Mouse (Mus musculus) heart, embryonic 14.5 days (tissue): Measurements from ENCODE around the gene Il2rg. TPM values are rescaled to one million over a fixed set of nuclear protein-coding genes. Genes with fewer than 3 reads are reported as not detected.

Source experiments
- ATAC-seq: fragments of 200-750 bp; cut with Nextera tagmentation; 2 replicates; pipeline ENCODE4 v1.8.0; 2017; ENCODE audit warnings: low read depth, moderate TSS enrichment; ENCODE audit not compliant: insufficient number of reproducible peaks, insufficient read depth, low FRiP score
- H3K27ac ChIP-seq, 2 experiments: fragments of 200-500 bp in 1 of 2; fragments of 300-500 bp in 1 of 2; sonication (generic) in 1 of 2; replicated peaks in 1 of 2; 2 replicates each; pipeline ENCODE4 v1.5.1; 2012 to 2014; ENCODE audit warnings: low read depth in 2 of 2, low read length in 2 of 2, control low read depth in 1 of 2, mild to moderate bottlenecking in 1 of 2, mixed read lengths in 1 of 2; ENCODE audit not compliant: control insufficient read depth in 1 of 2, insufficient read depth in 1 of 2
- H3K27me3 ChIP-seq: fragments of 300-500 bp; sonication (generic); 2 replicates; pipeline ENCODE4 v1.6.1; 2014; ENCODE audit warnings: mild to moderate bottlenecking, low read length, control low read depth; ENCODE audit not compliant: control insufficient read depth, insufficient read depth
- H3K36me3 ChIP-seq: fragments of 300-500 bp; sonication (generic); 2 replicates; pipeline ENCODE4 v1.6.1; 2014; ENCODE audit warnings: mild to moderate bottlenecking, control low read depth, low read length, mixed read lengths; ENCODE audit not compliant: control insufficient read depth, insufficient read depth
- H3K4me1 ChIP-seq, 2 experiments: fragments of 200-500 bp in 1 of 2; fragments of 300-500 bp in 1 of 2; sonication (generic) in 1 of 2; 2 replicates each; pipeline ENCODE4 v1.6.1; 2012 to 2014; ENCODE audit warnings: low read length in 2 of 2, control low read depth in 1 of 2, mixed read lengths in 1 of 2; ENCODE audit not compliant: control insufficient read depth in 2 of 2, insufficient read depth in 2 of 2
- H3K4me2 ChIP-seq: fragments of 300-500 bp; sonication (generic); 2 replicates; pipeline ENCODE4 v1.6.1; 2014; ENCODE audit warnings: mild to moderate bottlenecking, low read length
- H3K4me3 ChIP-seq, 2 experiments: fragments of 200-500 bp in 1 of 2; fragments of 300-500 bp in 1 of 2; sonication (generic) in 1 of 2; 2 replicates each; pipeline ENCODE4 v1.5.1; 2012 to 2014; ENCODE audit warnings: low read length in 2 of 2, mild to moderate bottlenecking in 2 of 2, control low read depth in 1 of 2, low read depth in 1 of 2, moderate library complexity in 1 of 2; ENCODE audit not compliant: control insufficient read depth in 1 of 2, insufficient read depth in 1 of 2
- H3K9ac ChIP-seq: fragments of 300-500 bp; sonication (generic); 2 replicates; pipeline ENCODE4 v1.6.1; 2014; ENCODE audit warnings: mild to moderate bottlenecking, low read length
- H3K9me3 ChIP-seq: fragments of 300-500 bp; sonication (generic); 2 replicates; pipeline ENCODE4 v1.6.1; 2016; ENCODE audit warnings: low read length, control low read depth; ENCODE audit not compliant: control insufficient read depth
- WGBS: fragments of 180-500 bp; shearing (Covaris S2); extraction: QIAGEN DNeasy Blood & Tissue Kit; methylation state at CpG from one replicate; pipeline ENCODE4 v1.1.7; 2014; 5-methylcytosine and 5-hydroxymethylcytosine counted together
- polyA plus RNA-seq: library from polyadenylated mRNA; unstranded; fragments of >200 nt; fragmentation: Nextera tagmentation; extraction: Ambion mirVana; gene quantifications from 2 replicates; pipeline ENCODE4 v1.2.1, GENCODE M21; 2014

Gene Il2rg
- polyA plus RNA-seq, 1 experiment from 2014 or later, result 16.7 TPM

DNA sequence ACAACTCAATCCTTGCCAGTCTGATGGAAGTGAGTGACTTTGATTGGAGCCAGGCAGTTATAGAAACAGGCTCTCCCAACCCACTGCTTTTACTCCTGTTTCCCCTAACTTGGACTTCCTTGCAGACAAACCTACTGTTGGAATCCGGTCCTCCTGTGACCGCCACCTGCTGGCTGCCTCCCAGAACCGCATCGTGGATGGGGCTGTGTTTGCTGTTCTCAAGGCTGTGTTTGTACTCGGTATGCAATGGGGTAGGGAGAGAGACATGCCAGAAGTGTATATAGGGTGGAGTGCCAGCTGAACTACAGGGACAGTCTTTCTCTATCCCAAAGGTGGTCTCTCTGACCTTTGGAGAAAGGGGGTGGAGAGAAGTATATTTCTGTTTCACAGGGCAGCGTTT is 17.5 kb upstream of the Il2rg start:
- Histone ChIP-seq H3K9me3 (no peaks in the 10 kb centered on the region), H3K4me2 (no peak overlapping the region), H3K27me3 (no peaks in the 10 kb centered on the region), H3K9ac (no peak overlapping the region), H3K4me3 (no peak overlapping the region), H3K4me1 (no peaks in the 10 kb centered on the region), H3K36me3 (peaks cover 97% of the 10 kb centered on the region), H3K27ac (no peak overlapping the region)
- no peak for ATAC-seq
- WGBS, result 26% methylated on average over 6 of the region's 6 CpGs

DNA sequence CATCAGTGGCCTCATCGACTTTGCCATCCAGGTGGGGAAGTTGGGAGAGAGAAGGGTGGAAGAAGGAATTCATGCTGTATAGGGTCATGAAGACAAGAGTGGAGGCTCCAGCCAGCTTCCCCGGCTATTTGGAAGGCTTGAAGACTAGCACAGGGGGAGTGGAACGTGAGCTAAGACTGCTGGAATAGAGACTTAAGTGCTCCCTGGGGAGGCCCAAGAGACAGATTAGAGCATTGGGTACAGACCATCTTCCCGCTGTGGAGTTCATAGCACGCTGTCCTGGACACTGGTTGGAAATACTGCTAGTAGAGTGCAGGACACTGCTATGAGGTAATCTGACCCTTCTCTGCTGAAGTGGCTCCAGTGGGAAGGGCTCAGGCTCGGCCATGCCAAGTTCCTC is 14.8 kb upstream of the Il2rg start:
- Histone ChIP-seq H3K27ac (no peak overlapping the region), H3K4me3 (no peak overlapping the region), H3K27me3 (no peaks in the 10 kb centered on the region), H3K9ac (no peak overlapping the region), H3K36me3 (peaks cover 93% of the 10 kb centered on the region), H3K4me2 (no peak overlapping the region), H3K9me3 (no peaks in the 10 kb centered on the region), H3K4me1 (no peaks in the 10 kb centered on the region)
- no peak for ATAC-seq
- 74% methylated on average over 6 of the region's 6 CpGs for WGBS

DNA sequence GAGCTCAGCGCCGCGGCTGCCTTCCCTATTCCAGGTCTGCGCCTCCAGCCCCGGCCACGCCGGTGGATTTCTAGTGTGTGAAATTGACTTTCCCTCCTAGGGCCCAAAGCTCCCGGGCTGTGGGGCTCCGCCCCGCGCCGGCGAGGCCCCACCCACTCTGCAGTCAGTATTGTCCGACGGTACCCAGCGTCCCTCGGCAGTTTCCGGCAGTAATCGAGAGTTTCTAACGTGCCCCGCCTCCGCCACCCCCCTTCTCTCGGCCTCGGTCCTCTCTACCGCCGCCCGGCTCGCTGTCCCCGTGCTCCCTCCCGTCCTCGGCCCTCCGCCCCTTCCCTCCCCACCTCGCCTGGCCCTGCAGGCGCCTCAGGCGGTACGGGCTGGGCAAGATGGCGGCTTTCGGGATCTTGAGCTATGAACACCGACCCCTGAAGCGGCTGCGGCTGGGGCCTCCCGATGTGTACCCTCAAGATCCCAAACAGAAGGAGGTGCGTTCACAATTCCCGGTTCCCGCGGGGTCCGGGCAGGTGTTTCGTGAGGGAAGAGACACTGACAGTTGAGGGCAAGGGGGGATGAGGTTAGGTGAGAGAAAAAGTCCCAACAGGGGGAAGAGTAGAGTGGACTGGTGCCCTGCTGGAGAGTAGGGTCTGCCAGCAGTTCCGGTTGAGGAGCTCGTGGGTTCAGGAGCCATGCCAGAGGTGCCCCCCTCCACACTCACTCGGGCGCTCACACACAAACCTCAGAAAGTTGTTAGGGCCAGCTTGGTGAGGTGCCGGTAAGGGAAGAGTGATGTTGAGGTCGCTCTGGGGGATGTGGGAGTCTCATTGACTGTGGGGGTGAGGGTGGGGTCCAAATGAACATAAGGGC is 6.1 kb upstream of the Il2rg start, which contains the start of gene Med12:
Gene Med12 (plus strand): TSS at position 156 of the 864 bp plus-strand sequence.
- H3K9me3 ChIP-seq, result no peaks in the 10 kb centered on the region
- H3K4me3 ChIP-seq, result peak within 1 kb of the TSS; percentile 48 to 67
- peaks cover 0 to 4% of the 10 kb centered on the region in 2 experiments; a peak in 1 of 4 replicates for H3K4me1 ChIP-seq
- no peaks in the 10 kb centered on the region for H3K27me3 ChIP-seq
- H3K9ac ChIP-seq, result peak within 1 kb of the TSS; percentile 77
- peak within 1 kb of the TSS; percentile 63 for H3K4me2 ChIP-seq
- ATAC-seq, result peak; percentile 95
- H3K36me3 ChIP-seq, result peaks cover 34% of the 10 kb centered on the region
- H3K27ac ChIP-seq, result peak within 1 kb of the TSS; percentile 59 to 61
- WGBS, result 17% methylated on average over 54 of the region's 54 CpGs

DNA sequence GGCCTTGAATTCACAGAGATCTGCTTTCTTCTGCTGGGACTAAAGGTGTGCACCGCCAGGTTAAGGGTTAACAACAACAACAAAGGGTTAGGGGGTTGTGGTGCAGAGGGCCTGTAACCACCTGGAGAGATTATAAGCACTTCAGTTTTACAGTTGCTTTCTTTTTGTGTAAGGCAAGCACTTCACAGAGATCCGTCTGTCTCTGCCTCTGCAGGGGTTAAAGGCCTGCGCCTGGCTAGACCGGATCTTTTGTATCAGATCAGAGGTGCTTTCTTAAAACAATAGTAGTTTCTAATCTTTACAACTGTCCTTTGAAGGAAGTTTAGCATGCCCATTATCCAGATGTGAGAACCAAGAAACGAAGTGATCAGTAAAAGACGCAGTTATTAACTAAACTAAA is 5.4 kb upstream of the Il2rg start:
- H3K9me3 ChIP-seq, result no peaks in the 10 kb centered on the region
- no peaks in the 10 kb centered on the region for H3K27me3 ChIP-seq
- peaks cover 27% of the 10 kb centered on the region for H3K36me3 ChIP-seq
- peak overlapping the region; percentile 48 to 67 for H3K4me3 ChIP-seq
- peak overlapping the region; percentile 39 to 59; a peak in 2 of 4 replicates for H3K27ac ChIP-seq
- 0 out of 2 replicates have a peak overlapping the region, but pooled peaks have one; percentile 52 for H3K9ac ChIP-seq
- WGBS, result 27% methylated on average over 6 of the region's 6 CpGs
- peak overlapping the region; percentile 51 for H3K4me2 ChIP-seq
- peaks cover 0 to 4% of the 10 kb centered on the region in 2 experiments; a peak in 1 of 4 replicates for H3K4me1 ChIP-seq
- ATAC-seq, result no peak

GRCm38 (mm10) chrX:101268755-101269124 is 685 bp upstream of the Il2rg start, which contains the start of gene Gm20489:
Gm20489 (minus strand) TSS chrX:101269023.
- Histone ChIP-seq H3K4me3 (no peak within 1 kb of the TSS), H3K27me3 (no peaks in the 10 kb centered on the region), H3K4me1 (no peaks in the 10 kb centered on the region), H3K36me3 (no peaks in the 10 kb centered on the region), H3K9me3 (no peaks in the 10 kb centered on the region), H3K4me2 (0 out of 2 replicates have a peak within 1 kb of the TSS, but pooled peaks have one; percentile 9), H3K27ac (no peak within 1 kb of the TSS), H3K9ac (no peak within 1 kb of the TSS)
- ATAC-seq, result no peak
- WGBS, result 54% methylated on average over 3 of the region's 3 CpGs

GRCm38 (mm10) chrX:101266631-101267030 is 1.4 kb downstream of the Il2rg start:
- H3K27ac ChIP-seq, result no peak overlapping the region
- 93% methylated on average over 6 of the region's 6 CpGs for WGBS
- no peak overlapping the region for H3K4me2 ChIP-seq
- H3K36me3 ChIP-seq, result no peaks in the 10 kb centered on the region
- no peaks in the 10 kb centered on the region for H3K27me3 ChIP-seq
- ATAC-seq, result no peak
- no peaks in the 10 kb centered on the region for H3K4me1 ChIP-seq
- H3K9me3 ChIP-seq, result no peaks in the 10 kb centered on the region
- H3K9ac ChIP-seq, result no peak overlapping the region
- no peak overlapping the region for H3K4me3 ChIP-seq

DNA sequence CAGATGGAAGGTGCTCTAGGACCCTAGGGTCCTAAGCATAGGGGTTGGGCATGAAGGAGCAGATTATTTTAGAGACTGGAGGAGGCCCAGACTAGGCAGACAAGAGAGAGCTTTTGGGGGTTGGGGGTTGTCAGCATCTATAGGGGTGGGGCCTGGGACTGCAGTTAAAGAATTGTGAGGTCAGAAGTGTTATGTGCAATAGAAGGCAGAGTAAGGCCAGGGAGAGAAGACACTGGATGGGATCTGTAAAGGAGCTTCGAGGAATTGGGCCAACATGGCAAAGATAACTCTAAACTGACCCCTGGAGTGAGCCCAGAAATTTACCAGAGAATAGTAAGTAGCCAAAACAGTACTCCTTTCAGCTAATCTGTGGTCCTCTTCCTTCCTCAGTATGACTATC is 4.2 kb downstream of the Il2rg start, which contains the start of gene Gm614:
Gene Gm614 (minus strand): TSS at position 101 of the 400 bp plus-strand sequence.
- Histone ChIP-seq H3K27ac (no peak within 1 kb of the TSS), H3K4me1 (peaks cover 8 to 9% of the 10 kb centered on the region in 2 experiments; a peak in 2 of 4 replicates), H3K36me3 (peaks cover 2% of the 10 kb centered on the region; the same call in 1 of the 2 replicates), H3K9me3 (no peaks in the 10 kb centered on the region), H3K27me3 (no peaks in the 10 kb centered on the region), H3K9ac (no peak within 1 kb of the TSS), H3K4me3 (no peak within 1 kb of the TSS), H3K4me2 (no peak within 1 kb of the TSS)
- 88% methylated on average over 1 of the region's 1 CpGs for WGBS
- no peak for ATAC-seq
